Mouse (Mus musculus) liver, embryonic 18 days (tissue): ENCODE results near the gene Vav1. TPM values are rescaled to one million over a fixed set of nuclear protein-coding genes. Genes with fewer than 3 reads are reported as not detected.

ENCODE experiments used
- polyA plus RNA-seq: library from polyadenylated mRNA; depleted of rRNA; stranded (reverse); fragments of >200 nt; gene quantifications from 2 replicates; pipeline ENCODE4 v1.2.3, GENCODE M21; 2012; rRNA removed

Vav1 gene
- polyA plus RNA-seq: 10.6 and 12.6 TPM in 2 replicates

DNA sequence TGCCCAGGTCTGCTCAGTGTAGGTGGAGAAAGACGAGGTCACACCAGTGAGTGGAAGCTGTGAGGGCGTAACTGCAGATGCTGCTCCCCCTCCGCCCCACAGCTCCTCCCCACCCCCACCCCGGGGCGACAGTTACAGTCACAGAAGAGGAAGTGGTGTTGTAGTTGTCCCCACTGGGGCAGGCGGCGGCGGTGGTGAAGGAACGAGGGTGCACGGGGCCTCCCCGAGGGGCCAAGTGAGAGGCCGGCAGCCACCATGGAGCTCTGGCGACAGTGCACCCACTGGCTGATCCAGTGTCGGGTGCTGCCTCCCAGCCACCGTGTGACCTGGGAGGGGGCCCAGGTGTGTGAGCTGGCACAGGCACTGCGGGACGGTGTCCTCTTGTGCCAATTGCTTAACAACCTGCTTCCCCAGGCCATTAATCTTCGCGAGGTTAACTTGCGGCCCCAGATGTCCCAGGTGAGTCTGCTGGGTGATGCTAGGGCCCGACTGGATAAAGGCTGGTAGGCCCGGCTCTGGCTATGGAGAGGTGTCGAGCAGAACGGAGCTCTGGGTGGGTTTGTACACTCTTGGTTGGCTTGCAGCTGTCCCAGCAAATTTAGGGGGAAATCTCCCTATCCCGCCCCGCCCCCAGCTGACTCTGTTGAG, at the start of gene Vav1:
Gene Vav1, plus strand, starts transcription at position 158 of the 648 bp plus-strand sequence.

DNA sequence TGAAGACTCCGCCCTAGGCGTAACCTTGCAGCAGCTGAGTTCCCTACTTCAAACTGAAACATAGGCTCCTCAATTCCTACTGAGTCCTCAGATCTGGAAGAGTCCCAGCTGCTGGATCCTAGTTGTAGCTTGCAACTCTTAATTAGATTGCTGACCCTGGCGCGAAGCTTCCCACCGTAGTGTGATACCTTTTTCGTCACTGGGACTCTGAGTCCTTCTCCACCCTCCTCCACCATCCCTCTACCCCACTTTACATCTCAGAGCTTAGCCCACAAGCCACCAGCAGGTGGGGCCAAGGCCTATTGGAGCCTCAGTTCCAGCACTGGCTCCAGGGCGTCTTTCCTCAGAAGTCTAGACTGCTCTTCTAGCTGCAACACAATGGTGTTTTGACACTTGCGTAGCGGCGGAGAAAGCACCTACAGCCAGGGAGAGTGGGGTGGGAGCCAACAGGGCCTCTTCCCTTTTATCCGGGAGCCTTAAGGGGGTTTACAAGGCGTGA, 30.6 kb upstream of the Vav1 start, which contains the start of gene Gpr108:
Gene Gpr108, minus strand, starts transcription at position 246 of the 499 bp plus-strand sequence.

GRCm38 (mm10) chr17:57249186-57250181, 29.4 kb upstream of the Vav1 start, which contains the start of gene Trip10:
Gene Trip10 (plus strand): TSS chr17:57249455.

GRCm38 (mm10) chr17:57358441-57358840, 79.5 kb downstream of the Vav1 start, which contains the start of gene Adgre1:
Gene Adgre1 (plus strand): TSS chr17:57358691.

Other genes starting within 250 kb of the Vav1 start
- gene Khsrp, start 247.6 kb upstream of the Vav1 start, polyA plus RNA-seq: 20.2 and 25.5 TPM in 2 replicates
- gene Slc25a41, start 237.4 kb upstream of the Vav1 start, polyA plus RNA-seq: not detected in 2 replicates
- gene Crb3, start 220.0 kb upstream of the Vav1 start, polyA plus RNA-seq: 25.8 and 30.4 TPM in 2 replicates
- gene Slc25a23, start 219.2 kb upstream of the Vav1 start, polyA plus RNA-seq: 22.2 and 24.0 TPM in 2 replicates
- 4.7 and 6.4 TPM in 2 replicates for gene Dennd1c, start 200.6 kb upstream of the Vav1 start, polyA plus RNA-seq
- gene Tubb4a, start 191.3 kb upstream of the Vav1 start, polyA plus RNA-seq: 0.28 and 0.30 TPM in 2 replicates
- gene Tnfsf9, start 173.8 kb upstream of the Vav1 start, polyA plus RNA-seq: 0.66 and 0.81 TPM in 2 replicates
- gene Cd70, start 129.3 kb upstream of the Vav1 start, polyA plus RNA-seq: not detected in 2 replicates
- gene Tnfsf14, start 84.9 kb upstream of the Vav1 start, polyA plus RNA-seq: 2.1 and 2.3 TPM in 2 replicates
- gene C3, start 51.0 kb upstream of the Vav1 start, polyA plus RNA-seq: 1,862 and 2,152 TPM in 2 replicates
- gene Gpr108, start 30.7 kb upstream of the Vav1 start, polyA plus RNA-seq: 7.3 and 8.5 TPM in 2 replicates
- 10.3 and 12.0 TPM in 2 replicates for gene Trip10, start 29.6 kb upstream of the Vav1 start, polyA plus RNA-seq
- gene Adgre1, start 79.6 kb downstream of the Vav1 start, polyA plus RNA-seq: 20.6 and 21.6 TPM in 2 replicates